Mouse (Mus musculus) forebrain, embryonic 16.5 days (tissue): Measurements from ENCODE around the gene H2afx. TPM values are rescaled to one million over a fixed set of nuclear protein-coding genes. Genes with fewer than 3 reads are reported as not detected.
"Not testable (repeated sequence)": the region's sequence is repeated elsewhere in the genome, so short reads cannot be mapped to it uniquely, and the experiment has no call there.

ENCODE experiments used
- ATAC-seq: fragments of 200-750 bp; cut with Nextera tagmentation; 2 replicates; pipeline ENCODE4 v1.8.0; 2017; ENCODE audit warnings: mild to moderate bottlenecking, moderate library complexity
- H3K27ac ChIP-seq: fragments of 300-500 bp; sonication (generic); 2 replicates; pipeline ENCODE4 v1.5.1; 2014; ENCODE audit warnings: low read length, control low read depth
- H3K27me3 ChIP-seq: fragments of 300-500 bp; sonication (generic); replicated peaks from 2 replicates; pipeline ENCODE4 v1.6.1; 2014; ENCODE audit warnings: low read length; ENCODE audit not compliant: control insufficient read depth, insufficient read depth
- H3K36me3 ChIP-seq: fragments of 300-500 bp; sonication (generic); 2 replicates; pipeline ENCODE4 v1.6.1; 2014; ENCODE audit not compliant: control insufficient read depth, insufficient read depth
- H3K4me1 ChIP-seq: fragments of 300-500 bp; sonication (generic); replicated peaks from 2 replicates; pipeline ENCODE4 v1.6.1; 2014; ENCODE audit warnings: low read length; ENCODE audit not compliant: control insufficient read depth, insufficient read depth
- H3K4me2 ChIP-seq: fragments of 300-500 bp; sonication (generic); 2 replicates; pipeline ENCODE4 v1.6.1; 2014; ENCODE audit warnings: mild to moderate bottlenecking, low read length, control low read depth
- H3K4me3 ChIP-seq: fragments of 300-500 bp; sonication (generic); replicated peaks from 2 replicates; pipeline ENCODE4 v1.5.1; 2014; ENCODE audit warnings: mild to moderate bottlenecking, low read length, control low read depth
- H3K9ac ChIP-seq: fragments of 300-500 bp; sonication (generic); replicated peaks from 2 replicates; pipeline ENCODE4 v1.6.1; 2014; ENCODE audit warnings: low read depth, low read length, control low read depth
- H3K9me3 ChIP-seq: fragments of 300-500 bp; sonication (generic); 2 replicates; pipeline ENCODE4 v1.6.1; 2016; ENCODE audit warnings: low read length; ENCODE audit not compliant: control insufficient read depth
- WGBS: fragments of 180-500 bp; shearing (Covaris S2); extraction: QIAGEN DNeasy Blood & Tissue Kit; methylation state at CpG from one replicate; pipeline ENCODE4 v1.1.7; 2014; 5-methylcytosine and 5-hydroxymethylcytosine counted together
- polyA plus RNA-seq: library from polyadenylated mRNA; unstranded; fragments of >200 nt; fragmentation: Nextera tagmentation; extraction: Ambion mirVana; gene quantifications from 2 replicates; pipeline ENCODE4 v1.2.1, GENCODE M21; 2015

H2afx gene
- polyA plus RNA-seq, 1 experiment from 2014 or later = 182 TPM

DNA sequence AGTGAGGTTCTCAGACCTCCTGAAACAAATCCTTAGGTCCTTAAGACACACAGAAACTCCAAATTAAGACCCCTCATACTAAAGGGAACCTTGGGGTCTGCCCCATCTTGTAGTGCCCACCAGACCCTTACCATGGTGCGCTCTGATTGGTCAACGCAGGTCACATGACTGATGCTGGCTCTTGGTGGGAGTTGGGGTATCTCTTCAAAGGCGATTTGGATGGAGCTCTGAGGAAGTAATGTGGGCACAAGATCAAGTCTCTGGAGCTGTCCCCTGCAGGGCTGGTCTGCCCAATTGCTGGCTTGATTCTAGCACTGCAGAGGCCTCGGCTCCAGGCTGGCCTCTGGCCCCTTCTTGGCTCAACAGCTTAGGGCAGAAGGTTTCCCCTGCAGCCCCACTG is 17.0 kb upstream of the H2afx start:
- Histone ChIP-seq H3K27ac (no peak overlapping the region), H3K4me2 (no peak overlapping the region), H3K4me1 (peaks cover 33% of the 10 kb centered on the region), H3K36me3 (no peaks in the 10 kb centered on the region; the same call in 1 of the 2 replicates), H3K9ac (no peak overlapping the region), H3K27me3 (no peaks in the 10 kb centered on the region), H3K9me3 (no peaks in the 10 kb centered on the region), H3K4me3 (no peak overlapping the region)
- ATAC-seq = no peak
- 65% methylated on average over 4 of the region's 4 CpGs for WGBS

DNA sequence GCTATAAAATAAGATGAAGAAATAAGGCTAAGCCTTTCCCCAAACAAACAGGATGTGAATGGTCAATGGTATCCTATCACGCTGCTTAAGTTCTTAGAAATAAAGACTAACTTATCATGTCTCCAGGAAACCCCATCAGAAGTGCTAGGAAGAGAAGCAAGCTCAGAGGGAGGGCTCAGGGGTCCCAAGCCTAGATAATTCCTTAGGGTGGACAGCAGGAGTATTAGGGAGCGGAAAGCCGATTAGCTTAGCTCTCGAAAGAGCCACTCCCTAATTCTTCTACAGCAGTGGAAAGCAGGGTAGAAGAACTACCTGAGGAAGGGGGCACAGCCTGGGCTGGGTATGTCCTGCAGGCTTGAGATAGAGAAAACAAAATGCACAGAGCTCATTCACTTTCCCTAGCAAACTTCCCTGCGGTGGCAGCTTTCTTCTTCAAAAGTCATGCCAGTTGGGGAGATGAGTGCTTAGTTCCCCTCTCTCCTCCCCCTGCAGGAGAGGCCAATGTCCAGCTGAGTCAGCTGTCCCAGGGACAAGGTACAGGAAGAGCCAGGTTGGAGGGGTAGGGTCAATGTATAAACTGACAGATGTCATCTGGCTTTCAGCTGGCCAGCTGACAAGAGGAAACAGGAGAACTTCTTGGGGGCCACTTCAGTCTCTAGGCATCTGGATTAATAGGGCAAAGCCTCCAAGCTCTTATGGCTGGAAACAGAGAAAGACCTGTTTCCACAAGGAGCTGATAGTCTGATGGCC is 16.2 kb upstream of the H2afx start:
- no peak for ATAC-seq
- no peak overlapping the region for H3K4me3 ChIP-seq
- H3K9ac ChIP-seq = peak overlapping the region; percentile 36; the same call in 1 of the 2 replicates
- no peaks in the 10 kb centered on the region; the same call in 1 of the 2 replicates for H3K36me3 ChIP-seq
- WGBS = 55% methylated on average over 5 of the region's 5 CpGs
- no peaks in the 10 kb centered on the region for H3K9me3 ChIP-seq
- peaks cover 33% of the 10 kb centered on the region for H3K4me1 ChIP-seq
- H3K4me2 ChIP-seq = peak overlapping the region; percentile 89
- no peak overlapping the region for H3K27ac ChIP-seq
- H3K27me3 ChIP-seq = no peaks in the 10 kb centered on the region

DNA sequence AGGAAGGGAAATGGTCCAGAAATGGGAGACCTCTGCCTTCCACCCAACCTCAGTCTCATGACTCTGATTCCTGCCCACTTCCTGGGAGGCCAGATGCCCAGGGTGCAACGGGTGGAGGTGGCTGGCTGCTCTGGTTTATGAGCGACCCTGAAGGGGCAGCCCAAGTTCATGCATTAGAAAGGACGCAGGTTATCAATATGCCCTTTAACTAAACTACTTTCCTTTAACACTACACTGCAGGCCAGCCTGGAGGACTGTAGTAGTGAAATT is 15.7 kb upstream of the H2afx start:
- Histone ChIP-seq H3K4me3 (peak overlapping the region; percentile 97), H3K4me2 (peak overlapping the region; percentile 89), H3K27me3 (no peaks in the 10 kb centered on the region), H3K27ac (no peak overlapping the region), H3K9me3 (no peaks in the 10 kb centered on the region), H3K9ac (peak overlapping the region; percentile 36), H3K36me3 (no peaks in the 10 kb centered on the region; the same call in 1 of the 2 replicates), H3K4me1 (peaks cover 32% of the 10 kb centered on the region)
- ATAC-seq = no peak
- 33% methylated on average over 3 of the region's 3 CpGs for WGBS

DNA sequence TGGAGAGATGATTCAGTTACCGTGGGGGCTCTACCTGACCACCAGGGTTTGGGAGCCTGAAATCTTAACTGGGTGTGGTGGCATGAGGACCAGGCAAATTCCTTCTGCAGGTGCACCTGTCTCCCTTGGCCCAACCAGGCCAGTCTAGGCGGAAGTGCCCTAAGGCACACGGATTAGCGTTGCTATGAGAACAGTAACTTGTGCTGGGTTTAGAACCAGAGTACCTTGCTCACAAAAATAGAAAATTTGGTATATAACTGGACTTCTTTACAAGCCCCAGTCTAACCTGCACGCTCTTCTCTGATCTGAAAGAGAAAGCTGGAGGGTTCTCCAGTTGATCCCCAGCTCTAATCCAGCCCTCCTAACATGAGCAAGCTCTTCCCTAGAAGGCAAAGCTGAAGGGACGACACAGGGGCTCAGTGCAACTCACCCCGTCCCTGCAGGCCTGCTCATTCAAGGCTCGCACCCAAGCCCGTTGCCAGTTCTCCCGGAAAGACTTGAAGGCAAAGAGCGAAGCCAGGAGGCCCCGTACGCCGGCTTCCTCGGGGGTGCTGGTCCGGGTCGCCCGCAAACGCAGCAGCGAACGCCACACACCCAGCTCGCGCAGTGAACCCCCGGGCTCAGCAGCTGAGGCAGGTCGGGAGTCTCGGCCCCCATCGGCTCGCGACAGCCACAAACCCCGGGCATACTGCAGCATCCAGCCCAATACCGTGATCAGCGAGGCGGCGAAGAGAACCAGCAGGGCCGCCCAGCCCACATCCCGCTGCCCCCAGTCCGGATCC is 15.2 kb upstream of the H2afx start:
- no peaks in the 10 kb centered on the region for H3K9me3 ChIP-seq
- peak overlapping the region; percentile 89 for H3K4me2 ChIP-seq
- peak overlapping the region; percentile 97 for H3K4me3 ChIP-seq
- WGBS = 1% methylated on average over 37 of the region's 37 CpGs
- H3K27ac ChIP-seq = peak overlapping the region; percentile 76
- H3K27me3 ChIP-seq = no peaks in the 10 kb centered on the region
- no peaks in the 10 kb centered on the region; the same call in 1 of the 2 replicates for H3K36me3 ChIP-seq
- H3K9ac ChIP-seq = peak overlapping the region; percentile 87
- H3K4me1 ChIP-seq = peaks cover 29% of the 10 kb centered on the region
- peak; percentile 9 for ATAC-seq

DNA sequence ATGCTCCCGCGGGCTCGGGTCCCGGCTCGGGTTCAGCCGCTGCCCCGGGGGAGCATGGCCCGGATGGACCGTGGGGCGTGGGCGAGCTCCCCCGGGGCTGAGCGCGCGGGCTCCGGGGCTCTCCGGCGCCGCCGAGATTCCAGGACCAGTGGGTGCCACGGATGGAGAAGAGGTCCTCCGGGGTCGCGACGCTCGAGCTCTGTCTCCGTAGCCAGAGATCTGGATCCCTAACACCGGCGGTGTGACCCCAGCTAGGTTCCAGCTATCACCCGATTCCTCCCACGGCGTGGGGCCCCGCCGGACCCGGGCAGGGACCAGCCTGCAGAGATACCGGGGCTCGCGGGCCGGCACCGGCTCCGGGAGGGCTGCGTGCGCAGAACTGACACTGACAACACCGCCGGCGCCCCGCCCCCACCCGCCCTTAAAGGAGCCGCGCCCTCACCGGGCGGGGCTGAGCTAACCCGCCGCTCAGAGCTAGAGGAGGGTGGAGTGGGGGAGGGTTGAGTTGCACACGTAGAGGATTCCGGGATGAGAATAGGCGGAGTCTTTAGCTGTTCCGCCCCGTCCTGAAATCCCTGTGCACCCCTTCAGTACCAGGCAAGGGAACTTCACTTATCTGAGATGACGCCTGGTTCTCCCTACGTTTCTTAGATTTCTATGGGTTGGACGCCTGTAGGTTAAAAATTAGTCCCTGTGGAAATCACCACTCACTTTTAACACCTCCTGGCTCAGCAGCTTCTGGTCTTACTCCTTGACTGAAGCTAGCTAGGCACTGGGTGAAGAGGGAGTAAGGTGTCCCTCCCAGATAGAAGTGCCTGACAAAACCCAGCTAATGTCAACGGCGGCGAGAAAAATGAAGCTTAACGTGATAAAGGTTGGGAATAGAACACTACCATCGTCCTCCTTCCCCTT is 14.4 kb upstream of the H2afx start, which contains the start of gene C2cd2l:
Gene C2cd2l (minus strand): TSS at position 399 of the 912 bp plus-strand sequence.
- Histone ChIP-seq H3K27me3 (no peaks in the 10 kb centered on the region), H3K9me3 (no peaks in the 10 kb centered on the region), H3K4me1 (peaks cover 29% of the 10 kb centered on the region), H3K27ac (peak within 1 kb of the TSS; percentile 80), H3K4me2 (peak within 1 kb of the TSS; percentile 89), H3K36me3 (no peaks in the 10 kb centered on the region), H3K4me3 (peak within 1 kb of the TSS; percentile 97), H3K9ac (peak within 1 kb of the TSS; percentile 87)
- peak; percentile 99 for ATAC-seq
- WGBS = 0% methylated on average over 66 of the region's 67 CpGs

DNA sequence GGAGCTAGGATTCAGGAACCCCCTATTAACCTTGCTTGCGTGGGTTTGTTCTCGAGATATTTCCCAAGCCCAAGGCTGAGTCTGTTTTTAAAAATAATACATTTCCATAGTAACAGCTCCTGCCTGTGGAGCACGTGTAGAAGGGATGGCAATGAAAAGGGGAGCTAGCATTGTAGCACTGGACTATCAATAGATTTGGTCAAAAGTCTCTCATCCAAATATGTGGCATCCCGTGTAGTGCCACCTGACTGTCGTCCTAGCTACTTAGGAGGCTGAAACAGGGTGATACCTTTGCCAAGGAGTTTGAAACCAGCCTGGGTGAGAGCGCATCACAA is 13.7 kb upstream of the H2afx start:
- Histone ChIP-seq H3K36me3 (no peaks in the 10 kb centered on the region), H3K27ac (peak overlapping the region; percentile 80), H3K9ac (peak overlapping the region; percentile 27), H3K4me2 (peak overlapping the region; percentile 89), H3K27me3 (no peaks in the 10 kb centered on the region), H3K4me3 (peak overlapping the region; percentile 97), H3K4me1 (peaks cover 31% of the 10 kb centered on the region), H3K9me3 (no peaks in the 10 kb centered on the region)
- peak; percentile 22; the same call in 1 of the 2 replicates for ATAC-seq
- WGBS = 20% methylated on average over 6 of the region's 6 CpGs

DNA sequence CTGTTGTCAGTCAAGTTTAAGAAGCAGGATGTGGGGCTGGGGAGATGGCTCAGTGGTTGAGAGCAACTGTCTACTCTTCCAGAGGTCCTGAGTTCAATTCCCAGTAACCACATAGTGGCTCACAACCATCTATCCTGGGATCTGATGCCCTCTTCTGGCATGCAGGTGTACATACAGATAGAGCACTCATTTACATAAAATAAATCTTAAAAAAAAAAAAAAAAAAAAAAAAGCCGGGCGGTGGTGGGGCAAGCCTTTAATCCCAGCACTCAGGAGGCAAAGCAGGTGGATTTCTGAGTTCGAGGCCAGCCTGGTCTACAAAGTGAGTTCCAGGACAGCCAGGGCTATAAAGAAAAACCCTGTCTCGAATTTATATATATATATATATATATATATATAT is 10.8 kb upstream of the H2afx start:
- not testable (repeated sequence) for H3K27me3 ChIP-seq, H3K4me2 ChIP-seq, ATAC-seq, H3K9me3 ChIP-seq, H3K36me3 ChIP-seq, H3K27ac ChIP-seq, H3K4me3 ChIP-seq, H3K9ac ChIP-seq
- H3K4me1 ChIP-seq = peaks cover 31% of the 10 kb centered on the region
- WGBS = 76% methylated on average over 4 of the region's 4 CpGs

DNA sequence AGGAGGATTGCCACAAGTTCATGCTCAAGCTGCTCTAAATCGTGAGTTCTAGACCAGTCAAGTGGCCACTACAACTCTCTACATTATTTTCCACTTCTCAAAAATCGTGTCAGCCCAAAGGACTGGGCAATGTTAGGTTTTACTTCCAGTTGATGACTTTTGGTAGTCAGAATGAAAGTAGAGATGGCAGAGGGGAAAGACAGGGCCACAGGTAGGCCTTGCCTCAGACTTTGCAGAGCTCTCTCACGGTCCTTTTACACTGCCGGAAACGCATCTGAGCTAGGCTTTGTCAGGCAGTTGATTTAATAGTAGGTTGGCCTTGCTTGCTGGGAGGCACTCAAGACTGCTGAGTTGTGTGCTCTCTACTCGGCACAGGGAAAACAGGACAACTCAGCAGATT is 10.3 kb upstream of the H2afx start:
- Histone ChIP-seq H3K27me3 (no peaks in the 10 kb centered on the region), H3K36me3 (no peaks in the 10 kb centered on the region), H3K9me3 (no peaks in the 10 kb centered on the region), H3K4me2 (no peak overlapping the region), H3K27ac (no peak overlapping the region), H3K4me3 (no peak overlapping the region), H3K9ac (no peak overlapping the region), H3K4me1 (peaks cover 26% of the 10 kb centered on the region)
- WGBS = 91% methylated on average over 6 of the region's 6 CpGs
- ATAC-seq = no peak
